ENCODE assay signal across 8 mouse cellular contexts in the genomic region with DNA sequence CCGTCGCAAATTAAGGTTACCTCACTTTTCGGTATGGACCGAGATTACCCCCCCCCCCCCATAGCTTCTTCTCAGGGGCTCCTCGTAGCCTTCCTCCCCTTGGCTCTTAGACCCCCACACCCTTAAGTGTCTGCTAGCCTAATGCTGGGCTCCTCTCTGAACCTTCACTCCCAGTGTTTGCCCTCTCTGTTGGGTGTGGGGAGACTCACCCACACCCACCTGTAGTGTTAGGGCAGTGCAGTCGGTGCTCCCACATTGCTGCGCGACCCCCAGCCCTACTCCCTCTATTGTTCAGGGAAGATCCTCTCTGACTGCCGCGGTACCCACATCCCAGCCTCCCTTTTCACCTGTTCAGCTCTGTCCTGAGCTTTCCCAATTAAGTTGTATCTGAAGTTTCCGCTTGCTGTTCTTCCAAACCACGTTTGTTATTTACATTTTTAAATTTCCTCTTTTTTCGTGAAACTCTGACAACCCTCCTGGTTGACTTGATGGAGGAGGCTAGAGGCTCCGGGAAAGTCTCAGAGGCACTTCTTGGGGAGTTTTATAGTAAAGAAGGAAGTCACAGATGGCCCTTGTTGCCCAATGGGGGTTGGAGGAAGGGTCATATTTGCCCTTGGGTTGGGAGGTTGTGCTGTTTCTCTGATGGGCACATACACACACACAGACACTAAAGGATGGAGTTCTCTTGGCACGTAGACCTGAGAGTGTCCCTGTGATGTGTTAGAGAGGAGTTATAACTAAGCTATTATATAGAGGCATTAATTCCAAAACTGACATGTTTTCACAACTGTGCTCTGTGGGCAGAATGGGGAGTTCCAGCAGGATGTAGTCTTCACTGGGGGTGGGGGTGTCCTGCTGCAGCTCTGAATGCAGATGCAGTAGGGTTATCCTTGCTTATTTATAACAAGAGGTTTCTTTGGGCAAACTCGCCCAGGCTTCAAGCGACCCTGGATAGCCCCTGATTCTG. TPM values are rescaled to one million over a fixed set of nuclear protein-coding genes. Genes with fewer than 3 reads are reported as not detected.
DNase-seq lines count a peak whose midpoint lies in the region; ATAC-seq and TF ChIP-seq lines count a peak whose summit lies in the region.

No protein-coding gene starts in this region.

- no peak for TF ChIP-seq POLR2A in thymus, adult 2 months (IDR thresholded peaks at IDR 0.05; ENCODE audit: control insufficient read depth, extremely low read depth, insufficient read depth, low read length, poor library complexity)

- H3K36me3 ChIP-seq in thymus, adult 2 months (ENCODE audit: control insufficient read depth, insufficient read depth, low read length) = no peaks in the 10 kb centered on the region
- H3K36me3 ChIP-seq in limb, embryonic 11.5 days (ENCODE audit: control insufficient read depth, insufficient read depth, low read length) = no peaks in the 10 kb centered on the region
- no peaks in the 10 kb centered on the region for H3K36me3 ChIP-seq in neural tube, embryonic 13.5 days

- no peak for DNase-seq in cerebellum, postnatal 4 days (ENCODE audit: low spot score in 2 of 2)
- DNase-seq in thymus, adult 2 months = peak; percentile 15
- DNase-seq in thymus, postnatal 10 days (ENCODE audit: low spot score in 2 of 2) = no peak
- DNase-seq in limb, embryonic 11.5 days (ENCODE audit: low spot score) = peak; percentile 35
- no peak for DNase-seq in right cerebral cortex, postnatal 4 days
- DNase-seq in ovary, postnatal 36 days (ENCODE audit: low spot score) = no peak

- H3K4me1 ChIP-seq in thymus, adult 2 months (replicated peaks; ENCODE audit: control insufficient read depth, insufficient read depth, low read length) = peaks cover 10% of the 10 kb centered on the region
- H3K4me1 ChIP-seq in limb, embryonic 11.5 days (ENCODE audit: control insufficient read depth, insufficient read depth, low read length) = peaks cover 15% of the 10 kb centered on the region
- H3K4me1 ChIP-seq in neural tube, embryonic 13.5 days (replicated peaks) = peaks cover 28% of the 10 kb centered on the region

- H3K27ac ChIP-seq in thymus, adult 2 months (ENCODE audit: control insufficient read depth, insufficient read depth, low read length) = no peak overlapping the region
- no peak overlapping the region; the same call in 1 of the 2 replicates for H3K27ac ChIP-seq in limb, embryonic 11.5 days (replicated peaks; ENCODE audit: low read depth, low read length)
- H3K27ac ChIP-seq in neural tube, embryonic 13.5 days (replicated peaks) = no peak overlapping the region

- H3K27me3 ChIP-seq in thymus, adult 2 months (ENCODE audit: control insufficient read depth, insufficient read depth, low read length) = no peaks in the 10 kb centered on the region
- no peaks in the 10 kb centered on the region for H3K27me3 ChIP-seq in limb, embryonic 11.5 days (ENCODE audit: control insufficient read depth, insufficient read depth, low read length)
- no peaks in the 10 kb centered on the region for H3K27me3 ChIP-seq in neural tube, embryonic 13.5 days

- 20% methylated on average over 17 of the region's 17 CpGs for WGBS in thymus, adult 2 months
- WGBS in limb, embryonic 11.5 days = 21% methylated on average over 17 of the region's 17 CpGs
- 17% methylated on average over 17 of the region's 17 CpGs for WGBS in neural tube, embryonic 13.5 days

- H3K4me3 ChIP-seq in thymus, adult 2 months (ENCODE audit: control insufficient read depth, insufficient read depth, low read length) = peak overlapping the region; percentile 84
- peak overlapping the region; percentile 84 for H3K4me3 ChIP-seq in limb, embryonic 11.5 days (ENCODE audit: low read depth, low read length)
- peak overlapping the region; percentile 59 for H3K4me3 ChIP-seq in neural tube, embryonic 13.5 days

- peak overlapping the region; percentile 85 for H3K4me2 ChIP-seq in limb, embryonic 11.5 days (ENCODE audit: low read depth, severe bottlenecking)
- H3K4me2 ChIP-seq in neural tube, embryonic 13.5 days = peak overlapping the region; percentile 79

- no peaks in the 10 kb centered on the region for H3K9me3 ChIP-seq in limb, embryonic 11.5 days (ENCODE audit: control insufficient read depth, low read length)
- H3K9me3 ChIP-seq in neural tube, embryonic 13.5 days = no peaks in the 10 kb centered on the region

- ATAC-seq in cerebellum, adult (ENCODE audit: insufficient number of reproducible peaks, low FRiP score, low TSS enrichment) = peak; percentile 17; the same call in 1 of the 2 replicates
- 0 out of 2 replicates have a peak, but pooled peaks have one; percentile 16 for ATAC-seq in limb, embryonic 11.5 days (ENCODE audit: insufficient number of reproducible peaks, low FRiP score, low TSS enrichment, low read depth)
- peak; percentile 52 for ATAC-seq in neural tube, embryonic 13.5 days (ENCODE audit: low read depth)

- no peak; the same call in 1 of the 2 replicates for TF ChIP-seq CTCF in thymus, adult 2 months (IDR thresholded peaks at IDR 0.05; ENCODE audit: borderline replicate concordance, control insufficient read depth, extremely low read depth, insufficient read depth, low read length, poor library complexity)

- H3K9ac ChIP-seq in limb, embryonic 11.5 days (ENCODE audit: low read length) = peak overlapping the region; percentile 89
- peak overlapping the region; percentile 78 for H3K9ac ChIP-seq in neural tube, embryonic 13.5 days

RNA-seq across cellular contexts. Expression of gene Tmem110, which starts 1.1 kb away (rescaled TPM):
- polyA plus RNA-seq in thymus, adult 2 months (2012; rRNA removed) = 20.1 and 27.6 TPM in 2 replicates
- 37.5 and 38.7 TPM in 2 replicates for polyA plus RNA-seq in limb, embryonic 11.5 days (2014; fragmentation: Nextera tagmentation; extraction: Ambion mirVana)
- 18.5 and 19.6 TPM in 2 replicates for polyA plus RNA-seq in neural tube, embryonic 13.5 days (2015; fragmentation: Nextera tagmentation; extraction: Ambion mirVana)

RNA-seq across cellular contexts. Expression of gene Mustn1, which starts 52.5 kb away (rescaled TPM):
- polyA plus RNA-seq in thymus, adult 2 months (2012; rRNA removed) = 3.1 TPM in 2 replicates
- polyA plus RNA-seq in limb, embryonic 11.5 days (2014; fragmentation: Nextera tagmentation; extraction: Ambion mirVana) = 1.1 and 1.2 TPM in 2 replicates
- polyA plus RNA-seq in neural tube, embryonic 13.5 days (2015; fragmentation: Nextera tagmentation; extraction: Ambion mirVana) = 1.9 and 2.6 TPM in 2 replicates

RNA-seq across cellular contexts. Expression of gene Itih4, which starts 59.8 kb away (rescaled TPM):
- polyA plus RNA-seq in thymus, adult 2 months (2012; rRNA removed) = 1.4 and 3.6 TPM in 2 replicates
- not detected in 2 replicates for polyA plus RNA-seq in limb, embryonic 11.5 days (2014; fragmentation: Nextera tagmentation; extraction: Ambion mirVana)
- not detected in 2 replicates for polyA plus RNA-seq in neural tube, embryonic 13.5 days (2015; fragmentation: Nextera tagmentation; extraction: Ambion mirVana)

Comparison
In these comparisons a context has a peak if more than half of its experiments do, and no peak if none do; other contexts are left out.
1. DNase-seq: peak in thymus, adult 2 months (single experiment) and limb, embryonic 11.5 days (single experiment); none in cerebellum, postnatal 4 days (0 of 2), thymus, postnatal 10 days (0 of 2), right cerebral cortex, postnatal 4 days (single experiment) and ovary, postnatal 36 days (single experiment).
2. Peak in every context shown above with its lines, with median percentiles within 50 percentile points of each other: ATAC-seq and H3K4me3 ChIP-seq.